Mouse (Mus musculus): ENCODE measurements around the gene Arhgap19.

DNA sequence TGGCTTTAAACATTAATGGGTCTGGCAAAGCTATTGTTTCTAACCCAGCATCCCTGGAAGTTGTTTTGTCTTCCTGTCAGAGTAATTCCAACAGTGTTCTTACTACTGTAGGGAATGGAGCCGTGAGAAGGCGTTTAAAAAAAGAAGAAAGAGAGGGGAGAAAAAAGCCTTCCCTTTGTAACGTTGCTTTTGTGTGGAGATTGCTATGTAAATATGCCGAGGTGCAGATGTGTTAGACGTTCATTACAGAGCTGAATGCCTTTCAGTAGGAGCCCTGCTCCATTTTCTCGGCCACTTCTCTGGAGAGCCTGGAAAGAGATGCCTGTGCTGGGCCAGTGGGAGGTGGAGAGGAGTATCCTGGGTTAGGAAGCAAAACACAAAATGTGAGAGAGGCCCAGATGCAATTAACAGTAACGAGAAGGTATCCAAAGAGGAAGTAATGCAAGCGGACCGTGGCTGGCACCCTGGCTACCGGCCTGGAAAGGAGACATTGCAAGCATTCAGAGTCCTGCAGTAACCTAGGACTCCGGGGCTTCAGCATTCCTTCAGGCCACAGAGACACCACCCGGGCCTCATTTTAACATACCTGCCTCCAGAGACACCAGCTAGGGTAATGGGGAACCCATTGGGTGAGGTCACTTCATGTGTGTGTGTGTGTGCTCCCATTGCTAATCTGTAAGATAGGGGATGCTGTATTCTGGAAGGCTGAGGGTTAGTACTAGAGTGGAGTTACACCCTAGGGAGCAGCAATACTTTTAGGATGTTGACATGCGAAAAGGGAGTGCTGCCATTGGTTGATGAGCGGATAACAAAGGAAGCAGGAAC is 49.1 kb upstream of the Arhgap19 start:
- TF ChIP-seq CTCF (IDR thresholded peaks at IDR 0.05; ENCODE audit: extremely low read depth, insufficient read depth, insufficient read length, insufficient replicate concordance) (no peak), POLR2A (IDR thresholded peaks at IDR 0.05; ENCODE audit: low read depth, low read length) (no peak)

All from spleen, adult 2 months (tissue).